In genomic region chr7:4470275-4471178, GRCm38 (mm10) we compare ENCODE assay signal across 7 mouse cellular contexts. TPM values are rescaled to one million over a fixed set of nuclear protein-coding genes. Genes with fewer than 3 reads are reported as not detected.
A peak's percentile ranks its signal among the peaks of the same experiment; 100 is the strongest.
DNase-seq lines count a peak whose midpoint lies in the region; ATAC-seq lines count a peak whose summit lies in the region.

No protein-coding gene starts in this region.

- intact Hi-C loops in left cerebral cortex, postnatal 25 days (cut with DNase I): loop anchor here (2.0 to 5.0 kb wide), 4 partner anchors 40 to 863 kb away; no protein-coding TSS in a partner anchor

- peak; percentile 62 for ATAC-seq in hindbrain, embryonic 16.5 days
- ATAC-seq in megakaryocyte, adult 5-6 weeks (ENCODE audit: poor library complexity, severe bottlenecking): 0 out of 2 replicates have a peak, but pooled peaks have one; percentile 10

- peak overlapping the region; percentile 49 for H3K4me3 ChIP-seq in hindbrain, embryonic 16.5 days (ENCODE audit: low read length)

- peak overlapping the region; percentile 65 for H3K4me2 ChIP-seq in hindbrain, embryonic 16.5 days (ENCODE audit: low read length)

- H3K27me3 ChIP-seq in hindbrain, embryonic 16.5 days (replicated peaks; ENCODE audit: control insufficient read depth, insufficient read depth, low read length): peaks cover 30% of the 10 kb centered on the region

- H3K36me3 ChIP-seq in hindbrain, embryonic 16.5 days (ENCODE audit: control insufficient read depth, insufficient read depth, low read length): no peaks in the 10 kb centered on the region

- H3K4me1 ChIP-seq in hindbrain, embryonic 16.5 days (ENCODE audit: control insufficient read depth, insufficient read depth, low read depth, low read length): no peaks in the 10 kb centered on the region; the same call in 1 of the 2 replicates

- peak overlapping the region; percentile 53 for H3K9ac ChIP-seq in hindbrain, embryonic 16.5 days (ENCODE audit: low read depth, low read length)

- no peak overlapping the region for H3K27ac ChIP-seq in hindbrain, embryonic 16.5 days (ENCODE audit: low read depth, low read length)

- WGBS in hindbrain, embryonic 16.5 days: 2% methylated on average over 35 of the region's 35 CpGs

- DNase-seq in adrenal gland, adult (ENCODE audit: inconsistent age in 2 of 2, low spot score in 1 of 2): peak; percentile 76 to 85
- peak; percentile 75 to 82 for DNase-seq in cerebellum, postnatal 14 days
- peak; percentile 20 to 29 for DNase-seq in gastrocnemius, adult 8-10 months (ENCODE audit: low spot score in 2 of 2)
- peak; percentile 62 to 64 for DNase-seq in left cerebral cortex, postnatal 25 days (ENCODE audit: low spot score in 2 of 2)
- peak; percentile 63 for DNase-seq in right cerebral cortex, postnatal 4 days

- no peaks in the 10 kb centered on the region for H3K9me3 ChIP-seq in hindbrain, embryonic 16.5 days (ENCODE audit: control insufficient read depth, low read length)

RNA-seq across cellular contexts. Expression of gene Eps8l1, which starts 10.1 kb away (rescaled TPM):
- 1 to 10 TPM in 3 of 4 experiments, under 1 TPM in 1; 0.67 to 3.4 (median 2.3) TPM for total RNA-seq in gastrocnemius, adult 8-10 months (2022)
- 16.3 and 16.5 TPM in 2 replicates for polyA plus RNA-seq in hindbrain, embryonic 16.5 days (2015; fragmentation: Nextera tagmentation; extraction: Ambion mirVana)
- 1 to 10 TPM; 2.8 to 5.3 TPM for total RNA-seq in left cerebral cortex, postnatal 25 days (2021)
- 1.4 and 5.3 TPM in 2 replicates for total RNA-seq in megakaryocyte, adult 5-6 weeks (2015)
- total RNA-seq in megakaryocyte, adult 5-6 weeks (2017): 4.5 and 5.1 TPM in 2 replicates

RNA-seq across cellular contexts. Expression of gene Rdh13, which starts 25.1 kb away (rescaled TPM):
- total RNA-seq in gastrocnemius, adult 8-10 months (2022): 10 to 100 TPM; 12.2 to 17.6 (median 14.3) TPM
- polyA plus RNA-seq in hindbrain, embryonic 16.5 days (2015; fragmentation: Nextera tagmentation; extraction: Ambion mirVana): 43.3 and 43.5 TPM in 2 replicates
- total RNA-seq in left cerebral cortex, postnatal 25 days (2021): 10 to 100 TPM; 22.5 to 24.1 TPM
- 1.1 and 1.8 TPM in 2 replicates for total RNA-seq in megakaryocyte, adult 5-6 weeks (2015)
- total RNA-seq in megakaryocyte, adult 5-6 weeks (2017): 4.7 and 5.4 TPM in 2 replicates

RNA-seq across cellular contexts. Expression of gene Ppp1r12c, which starts 31.0 kb away (rescaled TPM):
- 10 to 100 TPM; 11.6 to 17.2 (median 16.7) TPM for total RNA-seq in gastrocnemius, adult 8-10 months (2022)
- polyA plus RNA-seq in hindbrain, embryonic 16.5 days (2015; fragmentation: Nextera tagmentation; extraction: Ambion mirVana): 18.3 and 38.5 TPM in 2 replicates
- total RNA-seq in left cerebral cortex, postnatal 25 days (2021): 100 to 1,000 TPM; 131 to 156 TPM
- 106 and 134 TPM in 2 replicates for total RNA-seq in megakaryocyte, adult 5-6 weeks (2015)
- total RNA-seq in megakaryocyte, adult 5-6 weeks (2017): 146 and 169 TPM in 2 replicates

RNA-seq across cellular contexts. Expression of gene Tnnt1, which starts 45.7 kb away (rescaled TPM):
- 100 to 1,000 TPM; 464 to 544 (median 482) TPM for total RNA-seq in gastrocnemius, adult 8-10 months (2022)
- polyA plus RNA-seq in hindbrain, embryonic 16.5 days (2015; fragmentation: Nextera tagmentation; extraction: Ambion mirVana): 3.7 and 15.9 TPM in 2 replicates
- total RNA-seq in left cerebral cortex, postnatal 25 days (2021): 10 to 100 TPM in 1 of 2 experiments, 1 to 10 TPM in 1; 4.6 to 10.2 TPM
- total RNA-seq in megakaryocyte, adult 5-6 weeks (2015): 2.6 and 5.8 TPM in 2 replicates
- total RNA-seq in megakaryocyte, adult 5-6 weeks (2017): 8.6 and 13.4 TPM in 2 replicates

RNA-seq across cellular contexts. Expression of gene Tnni3, which starts 53.5 kb away (rescaled TPM):
- total RNA-seq in gastrocnemius, adult 8-10 months (2022): 1 to 10 TPM; 1.8 to 3.0 (median 2.3) TPM
- polyA plus RNA-seq in hindbrain, embryonic 16.5 days (2015; fragmentation: Nextera tagmentation; extraction: Ambion mirVana): 1.7 and 2.0 TPM in 2 replicates
- total RNA-seq in left cerebral cortex, postnatal 25 days (2021): 1 to 10 TPM; 1.0 to 1.2 TPM
- 5.1 and 8.8 TPM in 2 replicates for total RNA-seq in megakaryocyte, adult 5-6 weeks (2015)
- total RNA-seq in megakaryocyte, adult 5-6 weeks (2017): 1.7 TPM in 1 of 2 replicates, not detected in the other

Comparison
In these comparisons a context has a peak if more than half of its experiments do, and no peak if none do; other contexts are left out.
1. DNase-seq: peak in every context shown above with its lines; median percentile 80 in adrenal gland, adult; 78 in cerebellum, postnatal 14 days; 63 in left cerebral cortex, postnatal 25 days; 63 in right cerebral cortex, postnatal 4 days; 24 in gastrocnemius, adult 8-10 months.
2. RNA of gene Ppp1r12c, which starts 31.0 kb away (total RNA-seq): 106 to 169 TPM in megakaryocyte, adult 5-6 weeks and 131 to 156 TPM in left cerebral cortex, postnatal 25 days; 11.6 to 17.2 TPM in gastrocnemius, adult 8-10 months; every median in the first group is over 4 times any median in the second.